Mouse (Mus musculus): ENCODE data around the gene Trim67.
"Not testable (repeated sequence)": the region's sequence is repeated elsewhere in the genome, so short reads cannot be mapped to it uniquely, and the experiment has no call there.

The Trim67 gene

DNA sequence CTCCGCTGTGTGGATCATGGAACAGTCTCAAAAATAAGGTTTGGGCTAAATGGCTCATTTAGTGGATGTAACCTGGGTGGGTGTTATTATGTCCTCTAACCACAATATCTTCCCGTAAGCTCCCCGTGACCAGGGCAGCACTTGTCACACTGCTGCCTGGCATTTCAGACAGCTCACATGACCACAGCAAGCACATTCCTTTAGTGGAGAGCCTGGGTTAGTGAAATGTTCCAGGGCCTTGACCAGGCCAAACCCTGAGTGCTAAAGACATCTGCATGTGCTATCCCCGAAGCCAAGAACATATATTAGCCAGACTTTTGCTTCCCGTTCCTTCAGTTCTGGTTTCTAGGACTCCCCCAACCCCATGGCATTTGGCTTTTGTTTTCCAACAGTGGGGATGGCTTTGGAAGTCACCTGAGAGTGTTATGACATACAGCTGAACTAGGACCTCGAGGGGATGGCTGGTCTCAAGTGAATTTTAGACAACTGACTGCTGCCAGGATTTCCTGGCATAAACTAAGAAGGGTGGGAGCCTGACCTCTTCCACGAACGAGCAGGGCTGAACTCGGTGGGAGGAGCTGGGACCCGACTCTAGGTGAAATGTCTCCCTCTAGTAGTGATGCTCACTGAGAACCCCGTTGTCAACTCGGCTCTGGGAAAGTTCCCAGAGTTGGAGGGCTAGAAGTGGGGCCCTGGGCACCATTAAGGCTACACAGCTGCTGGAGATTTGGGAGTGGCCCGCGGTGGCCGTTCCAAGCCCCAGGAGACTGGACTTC is 40.7 kb downstream of the Trim67 start:
- DNase-seq (ENCODE audit: inconsistent ontology term) = no peak

DNA sequence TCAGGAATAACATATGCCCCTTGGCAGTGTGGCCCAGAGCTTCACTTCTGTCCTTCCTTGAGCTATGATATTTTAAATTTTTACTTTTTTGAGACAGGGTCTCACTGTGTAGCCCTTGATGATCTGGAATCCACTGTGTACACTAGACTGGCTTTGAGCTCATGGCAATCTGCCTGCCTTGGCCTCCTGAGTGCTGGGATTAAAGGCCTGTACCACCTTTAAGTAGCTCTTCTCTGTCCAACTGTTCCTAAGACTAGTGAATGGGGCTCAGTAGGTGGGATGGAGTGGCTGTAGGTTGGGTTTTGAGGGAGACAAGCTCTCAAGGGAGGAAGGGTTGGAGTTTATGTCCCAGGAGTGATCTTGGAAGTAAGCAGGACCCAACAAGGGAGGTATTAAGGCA is 43.0 kb downstream of the Trim67 start:
- DNase-seq (ENCODE audit: inconsistent ontology term) = no peak

DNA sequence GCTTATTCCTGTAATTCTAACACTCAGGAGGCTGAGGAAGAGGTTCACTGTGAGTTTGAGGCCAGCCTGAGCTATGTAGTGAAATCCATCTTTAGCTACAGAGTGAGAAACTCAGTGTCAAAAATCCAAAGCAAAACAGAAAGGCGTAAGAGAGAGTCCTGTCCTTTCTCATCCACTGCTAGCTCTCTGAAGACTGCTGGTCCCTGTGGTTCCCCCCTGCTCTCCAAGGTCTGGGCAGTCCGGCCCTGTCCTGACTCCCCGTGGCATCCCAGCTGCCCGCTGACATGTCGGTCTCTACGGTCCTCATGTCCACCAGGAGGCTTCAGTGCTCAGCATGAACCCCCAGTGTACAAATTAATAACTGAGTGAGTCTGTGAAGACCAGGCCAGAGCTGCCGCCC is 43.4 kb downstream of the Trim67 start:
- no peak for DNase-seq (ENCODE audit: inconsistent ontology term)

DNA sequence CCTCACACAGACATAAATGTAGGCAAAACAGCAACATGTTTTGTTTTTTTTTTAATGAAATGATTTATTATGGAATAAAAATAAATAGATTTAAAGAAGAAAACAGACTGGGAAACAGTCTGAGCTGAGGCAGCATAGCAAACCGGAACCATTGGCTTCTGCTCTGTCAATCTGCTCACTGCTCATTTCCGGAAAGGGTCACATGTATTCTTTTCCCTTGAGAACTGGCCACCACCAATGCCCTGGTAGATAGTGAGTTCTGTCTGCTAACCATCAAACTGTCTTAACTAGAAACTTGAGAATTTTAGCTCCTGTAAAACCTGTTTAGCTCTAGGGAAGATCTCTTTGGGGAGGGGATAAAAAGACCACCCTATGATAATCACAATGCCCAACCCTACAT is 44.0 kb downstream of the Trim67 start:
- DNase-seq (ENCODE audit: inconsistent ontology term) = no peak

DNA sequence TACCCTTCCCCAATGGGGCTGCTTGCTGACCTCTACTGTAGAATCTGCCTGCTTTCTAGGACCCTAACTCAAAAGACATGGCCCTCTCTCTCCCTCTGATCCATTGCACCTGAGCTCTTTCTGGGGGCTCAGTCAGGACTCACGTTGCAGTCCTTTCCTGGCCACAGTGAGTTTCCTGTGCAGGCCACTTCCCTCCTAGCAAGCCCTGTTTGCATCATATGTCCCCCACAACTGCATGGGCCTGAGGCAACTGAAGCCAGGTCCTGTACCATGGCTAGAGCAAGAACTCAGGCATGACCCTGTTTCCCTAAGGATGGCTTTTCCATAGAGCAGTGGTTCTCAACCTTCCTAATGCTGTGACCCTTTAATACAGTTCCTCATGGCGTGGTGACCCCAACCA is 45.1 kb downstream of the Trim67 start:
- DNase-seq (ENCODE audit: inconsistent ontology term) = no peak

DNA sequence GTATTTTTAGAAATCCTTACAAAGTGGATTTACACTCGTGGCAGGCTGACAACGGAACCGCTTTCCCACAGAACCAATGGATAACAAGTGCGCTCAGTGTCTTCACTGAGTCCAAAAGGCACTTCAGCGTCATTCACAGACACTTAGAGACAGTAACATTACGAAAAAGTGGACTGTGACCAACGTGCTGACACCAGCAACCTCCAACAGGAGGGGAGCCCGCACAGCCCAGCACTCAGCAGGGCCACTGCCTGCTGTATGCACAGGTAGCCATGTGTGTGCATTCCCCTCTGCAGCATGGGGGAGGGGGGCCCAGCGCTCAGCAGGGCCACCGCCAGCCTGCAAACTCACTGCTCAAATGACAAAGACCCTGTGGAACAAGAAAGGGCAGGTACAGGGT is 46.5 kb downstream of the Trim67 start:
- DNase-seq (ENCODE audit: inconsistent ontology term) = no peak

DNA sequence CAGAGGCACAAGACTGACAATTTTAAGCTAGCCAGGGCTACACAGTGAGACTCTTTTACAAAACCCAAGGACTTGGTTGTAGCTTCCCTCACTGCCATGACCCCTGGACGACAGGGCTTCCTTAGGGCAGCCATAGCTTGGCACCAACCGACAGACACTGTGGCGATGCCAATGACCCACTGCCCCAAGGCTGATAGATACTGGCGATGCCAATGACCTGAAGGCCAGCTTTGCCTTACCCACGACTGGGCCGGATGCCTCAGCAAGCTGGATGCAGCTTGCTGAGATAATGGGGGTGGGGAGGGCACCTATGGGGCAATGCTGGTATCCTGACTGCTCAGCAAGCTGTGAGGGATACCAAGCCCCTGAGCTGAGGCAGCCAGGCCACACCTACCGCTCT is 48.0 kb downstream of the Trim67 start:
- no peak for DNase-seq (ENCODE audit: inconsistent ontology term)

DNA sequence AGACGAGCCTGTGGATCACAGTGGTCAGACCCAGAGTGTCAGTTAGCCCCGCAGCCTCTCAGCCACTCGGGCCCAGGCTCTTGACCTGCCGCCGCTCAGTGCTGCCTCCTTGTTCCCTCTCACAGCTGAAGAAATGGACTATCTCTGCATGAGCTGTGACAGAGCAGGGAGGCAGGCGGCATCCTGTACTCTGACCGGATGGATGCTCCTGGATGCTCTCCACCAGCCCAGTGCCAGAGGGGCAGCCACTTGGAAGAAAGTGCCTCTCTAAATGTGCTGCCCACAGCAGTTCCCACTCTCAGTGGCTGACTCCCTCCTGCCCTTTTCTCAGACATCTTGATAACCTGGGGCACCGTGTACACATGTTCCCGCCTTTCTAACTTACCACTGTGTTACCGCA is 48.9 kb downstream of the Trim67 start:
- no peak for DNase-seq (ENCODE audit: inconsistent ontology term)

DNA sequence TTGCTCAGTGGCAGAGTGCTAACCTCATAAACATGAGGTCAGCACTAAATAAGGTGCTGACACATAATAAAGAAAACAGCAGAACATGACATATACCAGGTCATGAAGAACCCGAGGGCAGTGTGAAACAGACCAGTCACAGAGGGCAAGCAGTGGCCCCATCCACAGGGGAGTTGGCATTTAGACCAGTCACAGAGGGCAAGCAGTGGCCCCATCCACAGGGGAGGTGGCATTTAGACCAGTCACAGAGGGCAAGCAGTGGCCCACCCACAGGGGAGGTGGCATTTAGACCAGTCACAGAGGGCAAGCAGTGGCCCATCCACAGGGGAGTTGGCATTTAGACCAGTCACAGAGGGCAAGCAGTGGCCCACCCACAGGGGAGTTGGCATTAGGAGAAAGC is 50.0 kb downstream of the Trim67 start:
- DNase-seq (ENCODE audit: inconsistent ontology term) = not testable (repeated sequence)

DNA sequence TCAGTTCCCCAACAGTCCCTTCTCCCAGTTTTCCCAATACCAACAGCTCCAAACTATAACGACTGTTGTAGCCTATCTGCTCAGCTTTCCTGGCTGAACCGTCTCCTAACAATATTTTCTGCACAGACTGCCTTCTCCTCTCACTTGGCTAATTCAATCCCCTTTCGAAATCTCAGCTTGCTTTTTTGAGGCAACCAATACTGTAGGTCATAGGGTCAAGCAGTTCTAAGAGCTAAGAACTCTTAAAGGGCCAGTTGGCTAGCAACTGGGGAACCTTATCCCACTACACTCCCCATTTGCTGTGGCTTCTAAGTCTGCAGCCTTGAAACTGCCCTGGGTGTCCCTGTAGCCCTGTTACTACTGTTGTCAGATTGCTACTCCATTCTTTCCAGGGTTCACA is 52.2 kb downstream of the Trim67 start:
- no peak for DNase-seq (ENCODE audit: inconsistent ontology term)

DNA sequence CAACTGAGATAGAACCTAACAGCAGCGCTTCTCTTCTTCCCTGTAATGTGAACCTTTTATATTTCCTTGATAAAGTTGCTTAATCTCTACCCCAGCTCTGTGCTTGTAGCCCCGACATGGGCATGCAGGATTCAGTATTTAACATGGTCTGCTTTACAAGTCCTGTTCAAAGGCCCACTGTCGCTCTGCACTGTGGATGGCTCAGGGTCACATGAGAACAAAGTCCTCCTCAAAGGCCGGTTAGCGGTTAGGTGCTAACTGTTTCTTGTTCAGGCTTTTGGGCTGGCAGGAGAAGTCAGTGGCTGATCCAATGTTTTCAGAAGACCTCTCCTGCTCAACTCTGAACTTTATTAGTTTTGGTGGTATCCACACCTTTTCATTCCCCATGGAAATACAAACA is 52.7 kb downstream of the Trim67 start:
- DNase-seq (ENCODE audit: inconsistent ontology term) = no peak

DNA sequence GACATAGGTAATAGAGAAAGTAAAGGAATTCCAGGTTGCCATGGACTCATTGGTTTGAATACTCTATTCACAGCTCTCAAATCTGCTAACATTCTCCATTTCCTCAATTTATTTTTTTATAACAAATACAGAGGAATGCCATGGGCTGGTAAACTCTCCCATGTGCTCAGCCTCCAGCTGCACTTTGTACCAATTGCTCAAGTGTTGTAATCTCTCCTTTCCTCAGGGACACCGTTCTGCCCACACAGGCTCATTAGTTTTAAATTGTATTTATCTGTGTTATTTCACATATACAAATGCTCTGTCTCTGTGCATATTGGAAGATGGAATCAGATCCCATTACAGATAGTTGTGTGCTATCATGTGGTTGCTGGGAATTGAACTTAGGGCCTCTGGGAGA is 60.6 kb downstream of the Trim67 start:
- DNase-seq (ENCODE audit: inconsistent ontology term) = no peak

DNA sequence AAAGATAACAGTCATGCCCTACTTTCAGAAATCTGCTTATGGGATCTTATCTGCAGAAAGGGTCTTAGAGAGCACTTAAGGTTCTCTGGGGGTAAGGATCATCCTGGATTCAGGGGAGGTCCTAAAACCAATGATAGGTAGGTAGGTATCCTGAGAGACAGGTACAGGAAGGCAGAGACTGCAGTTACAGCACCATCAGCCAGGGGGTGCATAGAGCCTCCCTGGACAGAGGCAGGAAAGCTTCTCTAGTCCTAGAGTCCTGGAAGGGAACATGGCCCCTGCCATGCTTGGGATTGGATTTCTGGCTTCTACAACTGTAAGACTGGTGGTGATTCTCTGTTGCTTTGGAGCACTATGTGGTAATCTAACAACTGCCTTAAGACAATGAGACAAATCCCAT is 66.6 kb downstream of the Trim67 start:
- DNase-seq (ENCODE audit: inconsistent ontology term) = no peak

DNA sequence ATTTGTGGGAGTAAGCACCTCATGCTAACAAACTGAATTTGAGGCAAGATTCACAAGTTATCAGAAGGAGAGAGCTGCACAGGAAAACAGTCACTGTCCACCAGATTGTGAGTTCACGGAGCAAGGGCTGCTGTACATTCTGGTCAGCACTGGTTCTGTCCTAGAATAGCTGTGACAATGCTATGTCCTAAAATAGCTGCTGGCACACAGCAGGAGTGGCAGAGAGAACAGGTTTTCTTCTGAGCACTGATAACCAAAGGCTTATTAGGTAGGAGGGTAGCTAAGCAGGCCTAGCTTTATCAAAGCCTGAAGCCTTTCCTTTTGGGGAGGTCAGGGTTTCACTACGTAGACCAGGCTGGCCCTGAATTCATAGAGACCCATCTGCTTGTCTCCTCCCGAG is 67.3 kb downstream of the Trim67 start:
- DNase-seq (ENCODE audit: inconsistent ontology term) = no peak

DNA sequence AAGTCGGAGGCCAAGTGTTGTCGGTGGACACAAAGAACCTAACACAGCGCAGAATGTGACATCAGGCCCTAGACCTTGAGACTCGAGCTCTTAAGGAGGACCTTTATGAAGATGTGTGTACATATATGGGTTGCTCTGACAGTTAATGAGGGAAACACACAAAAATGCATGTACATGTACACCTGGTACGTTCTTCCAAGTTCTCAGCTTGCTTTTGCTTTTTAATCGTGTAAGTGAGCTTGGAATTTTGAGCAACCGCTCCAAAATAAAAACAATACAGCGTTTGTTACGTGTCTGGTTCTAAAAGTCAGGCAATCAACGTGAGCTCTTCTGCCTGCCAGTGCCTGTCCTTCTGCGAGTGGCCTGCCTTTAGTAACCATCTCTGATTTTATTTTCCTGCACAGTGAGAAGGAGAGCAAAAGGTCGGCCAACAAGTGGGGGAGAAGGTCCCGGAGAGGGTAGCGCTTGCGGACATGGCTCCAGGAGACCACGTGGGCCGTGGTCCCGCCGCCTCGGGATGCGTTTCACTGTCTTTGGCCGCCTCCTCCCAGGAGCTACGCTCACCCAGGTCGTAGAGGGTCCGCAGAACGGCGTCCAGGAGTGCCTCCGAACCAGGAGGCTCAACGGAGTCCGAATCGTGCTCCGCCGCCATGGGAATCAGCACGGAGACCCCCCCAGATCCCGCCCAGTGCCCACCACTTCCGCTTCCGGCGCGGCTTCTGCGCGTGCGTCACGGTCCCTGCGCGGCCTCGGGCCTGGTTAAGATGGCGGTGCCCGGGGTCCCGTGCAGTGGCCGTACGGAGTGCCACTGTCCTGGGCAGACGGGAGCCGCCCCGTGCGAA is 69.7 kb downstream of the Trim67 start, which contains the start of the genes Gnpat and 2810004N23Rik:
TSS of gene Gnpat (plus strand) at position 713 of the 842 bp plus-strand sequence.
TSS of gene 2810004N23Rik (minus strand) at position 800 of the 842 bp plus-strand sequence.
- peak; percentile 95 for DNase-seq (ENCODE audit: inconsistent ontology term)

DNA sequence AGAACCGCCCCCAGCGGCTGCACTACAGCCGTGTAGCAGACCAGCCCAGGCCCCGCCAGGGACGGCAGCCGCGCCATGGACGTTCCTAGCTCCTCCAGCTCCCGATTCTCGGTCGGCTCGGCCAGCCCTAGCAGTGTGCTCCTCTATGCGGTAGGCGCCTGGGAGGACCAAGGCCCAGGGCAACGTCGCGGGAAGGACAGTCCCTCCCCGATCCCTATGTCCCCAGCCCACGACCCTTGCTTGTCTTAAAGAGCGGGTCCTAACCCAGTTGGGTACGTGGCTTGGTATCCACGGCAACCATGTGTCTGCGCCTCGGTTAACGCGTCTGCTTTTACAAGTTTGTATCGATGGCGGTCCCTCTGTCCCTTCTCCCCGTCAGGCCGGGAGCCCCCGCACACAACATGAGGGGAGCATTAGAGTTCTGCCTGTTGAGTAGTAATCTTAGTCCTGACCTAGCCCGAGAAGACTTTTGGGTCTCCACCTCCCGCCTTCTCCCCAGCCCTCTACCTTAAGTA is 70.3 kb downstream of the Trim67 start:
- DNase-seq (ENCODE audit: inconsistent ontology term) = no peak

DNA sequence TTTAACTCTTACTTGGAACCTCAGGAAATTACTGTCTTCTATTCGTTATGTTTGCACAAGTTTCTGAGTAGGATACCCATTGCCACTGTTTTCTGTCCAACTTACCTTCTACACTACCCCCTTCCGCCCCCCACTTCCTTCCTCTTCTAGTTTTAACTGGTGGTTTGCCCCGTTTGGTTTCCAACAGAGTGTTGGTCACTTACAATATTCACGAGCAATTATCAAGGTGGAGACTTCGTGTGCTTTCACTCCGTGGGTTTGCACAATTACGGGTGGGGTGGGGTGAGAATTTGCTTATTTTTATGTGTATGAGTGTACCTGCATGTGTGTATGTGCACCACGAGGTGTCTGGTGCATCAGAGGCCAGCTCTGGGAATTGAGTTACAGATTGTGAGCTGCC is 70.8 kb downstream of the Trim67 start:
- DNase-seq (ENCODE audit: inconsistent ontology term) = no peak

DNA sequence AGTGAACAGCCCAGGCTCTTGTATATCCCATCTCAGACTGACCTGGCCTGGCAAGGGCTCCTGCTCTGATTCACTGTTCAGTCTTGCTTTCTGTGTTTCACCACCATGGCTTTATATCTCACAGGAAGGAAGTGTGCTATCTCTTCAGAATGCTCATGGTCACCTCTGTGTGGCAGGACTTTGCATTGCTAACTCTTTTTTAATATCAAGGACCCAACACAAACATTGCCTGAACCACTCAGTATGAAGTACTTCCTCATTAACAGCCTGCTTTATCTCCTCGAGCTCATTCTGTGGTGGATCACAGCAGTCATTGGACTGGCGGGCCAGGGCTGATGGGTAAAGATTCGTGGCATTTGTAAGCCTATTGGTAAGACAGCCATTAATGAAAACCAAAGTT is 73.8 kb downstream of the Trim67 start:
- no peak for DNase-seq (ENCODE audit: inconsistent ontology term)

DNA sequence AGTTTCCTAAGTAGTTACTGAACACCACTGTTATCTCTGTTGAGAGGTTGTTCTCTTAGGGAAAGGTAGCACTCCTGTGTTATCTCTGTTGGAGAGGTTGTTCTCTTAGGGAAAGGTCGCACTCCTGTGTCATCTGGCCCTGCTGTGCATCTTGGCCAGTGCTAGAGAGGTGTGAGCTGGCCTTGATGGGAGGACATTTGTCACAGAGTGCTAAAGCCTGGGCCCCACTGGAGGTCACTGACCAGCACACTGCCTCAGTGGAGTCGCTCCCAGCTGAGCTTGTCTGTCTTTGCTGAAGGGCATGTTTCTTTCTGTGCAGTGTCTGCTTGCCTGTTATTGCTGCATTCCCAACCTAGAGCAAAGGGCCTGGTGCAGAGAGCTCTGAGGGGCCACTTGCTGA is 74.2 kb downstream of the Trim67 start:
- DNase-seq (ENCODE audit: inconsistent ontology term) = no peak

DNA sequence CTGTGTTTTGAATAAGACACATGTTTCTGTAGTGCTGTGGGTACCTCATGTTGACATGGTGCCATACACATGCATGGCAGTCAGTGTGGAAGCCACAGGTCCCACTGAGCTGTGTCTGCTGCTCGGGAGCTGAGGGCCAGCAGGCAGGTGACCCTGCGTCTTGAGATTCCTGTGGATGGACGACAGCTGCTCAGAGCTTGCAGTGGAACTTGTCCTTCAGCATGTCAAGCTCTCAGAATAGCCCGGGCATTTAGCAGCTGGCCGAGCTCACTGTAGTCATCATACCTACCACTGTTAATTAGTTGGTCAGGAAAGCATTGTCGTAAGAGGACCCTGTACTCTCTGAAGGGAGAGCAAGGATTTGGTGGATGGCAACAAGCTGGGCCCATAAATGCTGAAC is 76.8 kb downstream of the Trim67 start:
- DNase-seq (ENCODE audit: inconsistent ontology term) = no peak

DNA sequence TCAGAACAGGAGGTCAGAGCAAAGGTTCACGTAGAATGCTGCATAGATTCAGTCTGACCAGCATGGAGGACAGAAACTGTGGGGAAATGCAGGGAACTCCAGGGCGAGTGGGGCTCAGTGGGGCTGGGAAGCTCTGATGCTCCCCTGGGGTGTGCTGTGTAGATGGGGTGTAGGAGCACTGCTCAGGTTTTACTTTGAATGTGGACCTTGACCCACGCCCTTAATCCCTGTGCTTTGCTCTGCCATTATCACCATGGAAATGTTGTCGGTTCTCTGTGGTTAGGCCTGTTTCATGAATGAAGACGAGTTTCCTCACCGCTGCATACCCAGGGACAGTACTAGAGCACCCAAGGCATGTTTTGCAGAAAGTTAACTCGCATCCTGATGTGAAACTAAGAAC is 78.6 kb downstream of the Trim67 start:
- no peak for DNase-seq (ENCODE audit: inconsistent ontology term)

DNA sequence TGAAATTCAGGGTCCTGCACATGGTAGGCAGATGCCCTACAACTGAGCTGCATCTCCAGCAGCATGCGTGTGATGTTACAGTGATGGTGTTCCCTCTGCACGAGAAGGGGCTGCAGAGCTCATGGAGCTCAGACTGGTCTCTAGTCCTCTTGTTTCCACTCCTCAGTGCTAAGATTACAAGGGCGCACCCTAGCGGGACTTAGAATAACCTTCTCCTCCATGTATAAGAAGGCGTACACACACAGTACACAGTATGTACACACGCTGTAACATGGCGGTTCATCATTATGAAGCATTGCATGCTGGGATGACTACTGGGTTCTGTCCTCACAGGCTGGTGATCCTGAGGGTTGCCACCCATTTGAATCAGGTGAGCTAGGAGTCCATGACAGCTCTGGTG is 79.2 kb downstream of the Trim67 start:
- DNase-seq (ENCODE audit: inconsistent ontology term) = no peak

DNA sequence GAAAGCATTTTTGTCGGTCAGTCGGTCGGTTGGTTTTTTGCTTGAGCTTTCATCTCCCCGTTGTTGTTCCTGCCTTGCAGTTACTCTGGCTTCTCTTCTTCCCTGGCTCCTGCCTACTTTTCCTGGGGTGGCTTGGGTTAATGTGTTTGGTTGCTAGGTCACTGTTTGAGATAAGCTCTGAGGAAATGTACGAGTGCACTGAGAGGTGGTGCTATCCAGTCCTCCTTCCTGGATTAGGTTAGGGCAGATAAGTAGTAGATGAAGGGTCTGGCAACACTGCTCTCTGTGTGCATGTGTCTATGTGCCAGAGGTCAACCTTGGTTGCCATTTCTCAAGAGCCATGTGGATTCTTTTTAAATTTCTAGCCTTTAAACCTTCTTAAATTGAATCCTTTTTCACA is 79.8 kb downstream of the Trim67 start:
- DNase-seq (ENCODE audit: inconsistent ontology term) = no peak

All from Muller cell, postnatal 12 days (primary cell).